Mouse (Mus musculus) liver, embryonic 15.5 days (tissue): ENCODE data around the gene Raver1. TPM values are rescaled to one million over a fixed set of nuclear protein-coding genes. Genes with fewer than 3 reads are reported as not detected.

ENCODE experiments used
- ATAC-seq: fragments of 200-750 bp; cut with Nextera tagmentation; 2 replicates; pipeline ENCODE4 v1.8.0; 2017; ENCODE audit warnings: moderate number of reproducible peaks, mild to moderate bottlenecking, moderate library complexity; ENCODE audit not compliant: insufficient read depth
- H3K27ac ChIP-seq: fragments of 300-500 bp; sonication (generic); replicated peaks from 2 replicates; pipeline ENCODE4 v1.5.1; 2015; ENCODE audit warnings: mild to moderate bottlenecking, inconsistent platforms
- H3K27me3 ChIP-seq: fragments of 300-500 bp; sonication (generic); 2 replicates; pipeline ENCODE4 v1.6.1; 2015; ENCODE audit warnings: mild to moderate bottlenecking, inconsistent platforms
- H3K36me3 ChIP-seq: fragments of 300-500 bp; sonication (generic); replicated peaks from 2 replicates; pipeline ENCODE4 v1.6.1; 2015; ENCODE audit warnings: moderate library complexity, mild to moderate bottlenecking, inconsistent platforms
- H3K4me1 ChIP-seq: fragments of 300-500 bp; sonication (generic); replicated peaks from 2 replicates; pipeline ENCODE4 v1.6.1; 2015; ENCODE audit warnings: inconsistent platforms
- H3K4me2 ChIP-seq: fragments of 300-500 bp; sonication (generic); 2 replicates; pipeline ENCODE4 v1.6.1; 2015; ENCODE audit warnings: moderate library complexity, mild to moderate bottlenecking, inconsistent platforms
- H3K4me3 ChIP-seq: fragments of 300-500 bp; sonication (generic); replicated peaks from 2 replicates; pipeline ENCODE4 v1.5.1; 2015; ENCODE audit warnings: mild to moderate bottlenecking, inconsistent platforms
- H3K9ac ChIP-seq: fragments of 300-500 bp; sonication (generic); 2 replicates; pipeline ENCODE4 v1.6.1; 2015; ENCODE audit warnings: moderate library complexity, mild to moderate bottlenecking, inconsistent platforms
- H3K9me3 ChIP-seq: fragments of 300-500 bp; sonication (generic); replicated peaks from 2 replicates; pipeline ENCODE4 v1.6.1; 2016; ENCODE audit warnings: inconsistent platforms
- WGBS: fragments of 180-500 bp; shearing (Covaris S2); methylation state at CpG from one replicate; pipeline ENCODE4 v1.1.7; 2015; ENCODE audit warnings: mixed read lengths; ENCODE audit not compliant: insufficient replicate concordance; 5-methylcytosine and 5-hydroxymethylcytosine counted together
- polyA plus RNA-seq: library from polyadenylated mRNA; unstranded; fragments of >200 nt; fragmentation: Nextera tagmentation; extraction: Ambion mirVana; gene quantifications from 2 replicates; pipeline ENCODE4 v1.2.1, GENCODE M21; 2015

The Raver1 gene
- polyA plus RNA-seq: 21.7 and 23.4 TPM in 2 replicates

DNA sequence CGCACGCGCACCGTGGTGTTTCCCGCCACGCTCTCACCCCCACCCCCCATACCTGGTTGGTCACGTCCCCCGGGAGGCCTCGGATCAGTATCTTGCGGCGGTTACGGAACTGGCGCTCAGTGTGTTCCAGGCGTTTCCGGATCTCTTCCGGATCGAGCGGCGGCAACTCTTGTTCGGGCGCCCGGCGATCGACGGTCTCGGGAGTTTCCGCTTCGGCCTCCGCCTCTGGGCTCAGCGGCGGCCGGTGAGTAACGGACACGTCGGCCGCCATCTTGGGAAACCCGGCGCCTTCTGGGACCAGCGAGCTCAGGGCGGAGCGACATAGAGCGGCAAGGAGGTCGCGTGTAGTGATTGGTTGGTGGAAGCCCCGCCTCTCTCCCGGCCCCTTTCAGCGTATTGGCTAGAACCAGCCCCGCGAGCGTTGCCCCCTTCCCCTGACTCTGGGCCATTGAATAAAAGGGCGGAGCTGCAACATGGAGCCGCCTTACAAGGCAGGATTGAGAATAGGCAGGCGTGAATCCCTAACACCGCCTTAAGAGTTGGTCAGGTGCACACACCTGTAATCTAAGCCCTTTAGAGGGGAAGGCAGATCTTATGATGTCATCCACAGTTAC, at the start of gene Raver1, which contains the start of gene Gm38431:
Raver1 (minus strand) TSS at position 302 of the 614 bp plus-strand sequence.
Gm38431 (minus strand) TSS at position 291 of the 614 bp plus-strand sequence.
- peaks cover 39% of the 10 kb centered on the region for H3K36me3 ChIP-seq
- H3K9ac ChIP-seq: peak within 1 kb of the TSS; percentile 66
- H3K4me1 ChIP-seq: peaks cover 48% of the 10 kb centered on the region
- peak within 1 kb of the TSS; percentile 84 for H3K27ac ChIP-seq
- H3K4me2 ChIP-seq: peak within 1 kb of the TSS; percentile 82
- peak within 1 kb of the TSS; percentile 76 for H3K4me3 ChIP-seq
- under 1% methylated on average over 54 of the region's 54 CpGs for WGBS
- no peaks in the 10 kb centered on the region for H3K9me3 ChIP-seq
- no peaks in the 10 kb centered on the region for H3K27me3 ChIP-seq
- peak; percentile 98 for ATAC-seq

DNA sequence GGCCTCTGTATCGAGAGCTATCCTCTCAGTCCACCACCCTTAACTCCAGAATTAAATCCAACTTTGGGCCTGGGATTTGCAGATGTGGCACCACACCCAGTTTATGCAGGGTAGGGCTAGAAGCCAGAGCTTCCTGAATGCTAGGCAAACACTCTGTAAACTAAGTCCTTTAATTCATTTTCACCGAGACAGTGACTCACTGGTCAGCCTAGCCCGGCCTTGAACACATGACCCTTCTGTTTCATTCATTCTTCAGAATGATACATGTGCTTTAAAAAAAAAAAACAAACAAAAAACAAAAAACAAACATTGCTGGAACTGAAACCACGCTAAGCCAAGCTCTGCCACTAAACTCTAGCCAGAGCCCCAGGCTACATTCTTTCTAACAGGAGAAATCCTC, 46.6 kb upstream of the Raver1 start:
- 57% methylated on average over 4 of the region's 4 CpGs for WGBS
- no peaks in the 10 kb centered on the region for H3K9me3 ChIP-seq
- H3K36me3 ChIP-seq: peaks cover 61% of the 10 kb centered on the region
- no peak overlapping the region for H3K27ac ChIP-seq
- no peak overlapping the region for H3K9ac ChIP-seq
- no peaks in the 10 kb centered on the region for H3K27me3 ChIP-seq
- H3K4me2 ChIP-seq: no peak overlapping the region
- peaks cover 34% of the 10 kb centered on the region for H3K4me1 ChIP-seq
- no peak for ATAC-seq
- no peak overlapping the region for H3K4me3 ChIP-seq

DNA sequence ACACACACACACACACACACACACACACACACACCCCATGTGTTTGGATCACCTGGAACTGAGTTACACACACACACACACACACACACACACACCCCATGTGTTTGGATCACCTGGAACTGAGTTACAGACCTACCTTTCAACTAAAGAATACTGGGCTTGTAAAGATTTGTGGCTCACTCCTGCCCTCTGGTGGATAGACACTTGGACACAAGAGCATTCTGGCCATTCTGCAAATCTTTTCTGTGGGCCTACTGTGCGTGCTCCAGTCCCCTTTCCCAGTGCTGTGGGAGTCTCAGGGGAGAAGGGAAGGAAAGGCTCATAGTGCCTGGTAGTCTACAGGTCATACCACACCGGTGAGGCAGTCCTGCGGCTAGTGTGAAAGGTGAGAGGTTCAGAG, 45.4 kb upstream of the Raver1 start:
- 37% methylated on average over 3 of the region's 3 CpGs for WGBS
- Histone ChIP-seq H3K4me2 (no peak overlapping the region), H3K27ac (no peak overlapping the region), H3K9ac (no peak overlapping the region), H3K4me1 (peaks cover 32% of the 10 kb centered on the region), H3K9me3 (no peaks in the 10 kb centered on the region), H3K4me3 (no peak overlapping the region), H3K36me3 (peaks cover 50% of the 10 kb centered on the region), H3K27me3 (no peaks in the 10 kb centered on the region)
- ATAC-seq: 0 out of 2 replicates have a peak, but pooled peaks have one; percentile 20

DNA sequence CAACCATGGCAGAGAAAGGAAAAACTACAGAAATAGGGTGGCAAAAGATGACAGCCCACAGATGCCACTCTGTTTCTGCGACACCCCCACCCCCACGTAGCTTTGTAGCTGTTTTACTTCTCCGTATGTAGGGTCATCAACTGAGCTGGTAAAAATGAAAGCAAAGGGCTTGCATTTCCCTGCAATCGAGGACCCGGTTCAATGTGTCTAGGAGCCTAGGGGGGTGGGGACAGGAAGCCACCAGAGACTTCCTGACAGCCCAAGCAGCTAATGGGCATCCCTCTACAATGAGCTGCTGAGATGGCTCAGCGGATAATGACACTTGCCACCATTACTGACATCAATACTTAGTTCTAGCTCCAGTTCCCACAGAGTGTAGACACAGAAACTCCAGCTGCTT, 44.6 kb upstream of the Raver1 start:
- H3K27ac ChIP-seq: peak overlapping the region; percentile 19; the same call in 1 of the 2 replicates
- 44% methylated on average over 6 of the region's 6 CpGs for WGBS

DNA sequence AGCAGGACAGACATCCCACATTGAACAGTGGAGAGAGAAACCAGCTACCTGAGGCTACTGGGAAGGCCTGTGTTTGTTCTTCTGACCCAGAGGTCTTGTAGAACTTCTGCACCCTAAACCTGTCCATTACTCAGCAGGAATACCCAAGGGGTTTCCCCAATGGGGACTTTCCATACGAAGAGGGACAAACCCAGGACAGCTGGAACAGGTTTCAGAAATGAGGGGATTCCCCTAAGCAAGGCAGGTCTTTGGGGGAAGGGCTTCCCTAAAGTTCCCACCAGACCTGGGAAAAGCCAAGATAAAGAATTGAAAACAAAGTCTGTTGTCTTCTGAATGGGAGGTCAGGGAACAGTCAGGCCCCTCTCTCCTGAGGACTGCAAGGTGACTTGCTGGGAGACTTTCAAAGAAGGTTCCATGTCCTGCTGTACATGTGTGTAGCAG, 44.2 kb upstream of the Raver1 start:
- no peak for ATAC-seq
- no peak overlapping the region for H3K4me2 ChIP-seq
- H3K36me3 ChIP-seq: peaks cover 37% of the 10 kb centered on the region
- H3K27me3 ChIP-seq: no peaks in the 10 kb centered on the region
- 43% methylated on average over 1 of the region's 1 CpGs for WGBS
- H3K4me1 ChIP-seq: peaks cover 43% of the 10 kb centered on the region
- no peaks in the 10 kb centered on the region for H3K9me3 ChIP-seq
- peak overlapping the region; percentile 19; the same call in 1 of the 2 replicates for H3K27ac ChIP-seq
- H3K9ac ChIP-seq: no peak overlapping the region
- no peak overlapping the region for H3K4me3 ChIP-seq

More for the DNA sequence above, 44.6 kb upstream of the Raver1 start:
- no peak overlapping the region for H3K9ac ChIP-seq
- H3K4me1 ChIP-seq: peaks cover 38% of the 10 kb centered on the region
- no peak overlapping the region for H3K4me3 ChIP-seq
- no peaks in the 10 kb centered on the region for H3K9me3 ChIP-seq
- H3K36me3 ChIP-seq: peaks cover 41% of the 10 kb centered on the region
- no peak for ATAC-seq
- H3K4me2 ChIP-seq: no peak overlapping the region
- H3K27me3 ChIP-seq: no peaks in the 10 kb centered on the region

DNA sequence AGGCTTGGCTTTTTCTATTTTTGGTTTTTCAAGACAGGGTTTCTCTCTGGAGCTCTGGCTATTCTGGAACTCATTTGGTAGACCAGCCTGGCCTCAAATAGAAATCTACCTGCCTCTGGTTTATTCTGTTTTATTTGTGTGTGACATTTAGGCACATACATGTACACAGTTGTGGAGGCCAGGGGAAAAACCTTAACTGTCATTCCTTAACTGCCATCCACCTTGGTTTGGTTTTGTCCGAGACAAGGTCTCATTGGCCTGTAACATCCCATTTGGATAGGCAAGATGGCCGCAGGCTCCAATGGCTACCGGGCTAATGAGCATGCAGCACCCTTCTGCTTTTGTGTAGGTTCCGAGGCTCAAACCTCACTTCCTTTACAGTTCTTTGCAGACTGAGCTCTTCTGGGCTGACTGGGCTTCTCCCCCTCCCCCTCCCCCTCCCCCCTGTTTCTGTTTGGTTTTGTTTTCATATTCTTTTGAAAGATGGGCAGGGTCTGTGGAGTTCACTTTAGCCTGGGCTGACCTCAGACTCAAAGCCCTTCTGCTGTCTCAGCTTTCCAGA, 43.6 kb upstream of the Raver1 start:
- Histone ChIP-seq H3K36me3 (peaks cover 31% of the 10 kb centered on the region), H3K4me2 (no peak overlapping the region), H3K27ac (no peak overlapping the region), H3K27me3 (no peaks in the 10 kb centered on the region), H3K4me1 (peaks cover 48% of the 10 kb centered on the region), H3K9me3 (no peaks in the 10 kb centered on the region), H3K9ac (no peak overlapping the region), H3K4me3 (no peak overlapping the region)
- no peak for ATAC-seq
- 54% methylated on average over 4 of the region's 4 CpGs for WGBS

DNA sequence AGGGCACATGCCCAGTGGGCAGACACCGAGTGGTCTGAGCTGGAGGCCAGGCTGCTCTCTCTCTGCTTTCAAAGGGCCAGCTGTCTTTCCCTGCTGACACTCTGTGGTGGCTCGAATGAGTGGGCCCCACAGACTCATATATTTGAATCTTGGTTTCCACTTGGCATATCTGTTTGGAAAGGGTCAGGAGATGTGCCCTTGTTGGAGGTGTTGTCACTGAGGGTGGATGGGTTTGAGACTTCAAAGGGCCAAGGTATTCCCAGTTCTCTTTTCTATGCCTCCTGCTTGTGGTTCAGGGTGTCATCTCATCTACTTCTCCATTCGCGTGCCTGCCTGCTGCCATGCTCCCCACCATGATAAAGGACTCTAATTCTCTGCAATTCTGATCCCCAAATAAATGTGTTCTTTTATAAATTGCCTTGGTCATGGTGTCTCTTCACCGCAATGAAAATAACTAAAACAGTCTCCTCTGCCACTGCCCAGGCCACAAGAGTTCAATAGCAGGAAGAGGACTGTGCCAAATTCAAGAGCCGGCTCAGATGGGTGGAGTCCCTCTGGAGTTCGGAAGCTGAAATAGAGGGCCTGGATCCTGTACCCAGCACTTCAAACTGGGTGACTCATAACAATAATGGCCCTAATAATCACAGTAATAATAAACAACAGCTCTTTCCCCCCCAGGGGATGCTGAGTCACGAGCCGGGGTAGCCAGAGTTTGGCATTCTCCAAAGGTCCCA, 43.0 kb upstream of the Raver1 start:
- whole genome bisulfite sequencing: 51% methylated on average over 9 of the region's 9 CpGs
- H3K27ac ChIP-seq: no peak overlapping the region
- peaks cover 55% of the 10 kb centered on the region for H3K4me1 ChIP-seq
- H3K9ac ChIP-seq: no peak overlapping the region
- no peak overlapping the region for H3K4me2 ChIP-seq
- no peak overlapping the region for H3K4me3 ChIP-seq
- no peak for ATAC-seq
- H3K27me3 ChIP-seq: no peaks in the 10 kb centered on the region
- H3K36me3 ChIP-seq: peaks cover 25% of the 10 kb centered on the region
- no peaks in the 10 kb centered on the region for H3K9me3 ChIP-seq

DNA sequence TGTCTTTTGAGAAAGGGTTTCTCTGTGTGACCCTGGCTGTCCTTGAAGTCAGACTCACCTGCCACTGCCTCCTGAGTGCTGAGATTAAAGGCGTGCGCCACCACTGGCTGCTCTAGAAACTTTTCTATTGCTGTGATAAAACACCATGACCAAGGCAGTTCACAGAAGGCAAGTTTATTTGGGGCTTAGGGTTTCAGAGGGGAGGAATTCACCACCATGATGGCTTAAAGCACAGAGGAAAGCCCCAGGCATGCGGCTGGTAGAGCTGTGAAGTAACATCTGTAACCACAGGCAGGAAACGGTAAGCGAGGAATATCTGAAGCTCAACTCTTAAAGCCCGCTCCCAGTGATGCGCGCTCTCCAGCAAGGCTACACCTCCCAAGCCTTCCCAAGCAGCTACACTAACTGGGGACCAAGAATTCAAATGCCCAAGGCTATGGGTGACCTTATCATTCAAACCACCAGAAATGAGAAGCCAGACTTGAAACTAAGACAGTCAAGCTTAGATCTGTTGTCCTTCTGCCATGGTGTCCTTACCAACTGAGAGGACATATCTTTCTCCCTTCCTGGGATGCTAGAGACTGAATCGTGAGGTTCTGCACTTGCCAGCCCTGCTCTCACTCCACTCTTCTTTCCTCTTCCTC, 41.4 kb upstream of the Raver1 start:
- H3K36me3 ChIP-seq: peaks cover 10% of the 10 kb centered on the region
- H3K9ac ChIP-seq: no peak overlapping the region
- H3K27ac ChIP-seq: no peak overlapping the region
- H3K27me3 ChIP-seq: no peaks in the 10 kb centered on the region
- H3K4me3 ChIP-seq: no peak overlapping the region
- H3K4me1 ChIP-seq: peaks cover 55% of the 10 kb centered on the region
- no peak for ATAC-seq
- no peak overlapping the region for H3K4me2 ChIP-seq
- WGBS: 31% methylated on average over 9 of the region's 9 CpGs
- no peaks in the 10 kb centered on the region for H3K9me3 ChIP-seq

DNA sequence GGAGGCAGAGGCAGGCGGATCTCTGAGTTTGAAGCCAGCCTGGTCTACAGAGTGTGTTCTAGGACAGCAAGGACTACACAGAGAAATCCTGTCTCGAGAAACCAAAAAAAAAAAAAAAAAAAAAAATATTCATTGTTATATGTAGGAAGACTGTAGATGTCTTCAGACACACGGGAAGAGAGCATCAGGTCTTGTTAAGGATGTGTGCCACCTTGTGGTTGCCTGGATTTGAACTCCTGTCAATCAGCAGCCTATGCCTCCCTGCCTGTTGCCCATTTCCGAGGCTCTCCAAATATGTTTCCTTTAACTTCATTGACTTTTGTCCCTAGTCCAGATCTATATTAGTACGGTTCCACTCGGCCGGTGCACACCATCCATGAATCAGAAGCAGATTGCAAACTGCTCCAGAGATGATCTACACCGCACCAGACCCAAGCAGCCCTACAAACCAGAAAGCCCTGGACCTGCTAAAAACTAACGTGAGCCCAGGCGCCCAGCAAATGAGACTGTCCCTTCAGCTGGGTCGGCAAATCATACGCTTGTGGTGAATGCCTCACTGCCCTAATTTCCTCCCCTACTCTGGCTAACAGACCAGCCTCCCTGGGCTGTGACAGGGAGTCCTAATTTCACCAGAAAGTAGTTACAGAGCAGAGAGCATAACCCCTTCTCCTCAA, 40.4 kb upstream of the Raver1 start:
- WGBS: 63% methylated on average over 12 of the region's 12 CpGs
- H3K4me2 ChIP-seq: 0 out of 2 replicates have a peak overlapping the region, but pooled peaks have one; percentile 84
- H3K4me3 ChIP-seq: no peak overlapping the region

DNA sequence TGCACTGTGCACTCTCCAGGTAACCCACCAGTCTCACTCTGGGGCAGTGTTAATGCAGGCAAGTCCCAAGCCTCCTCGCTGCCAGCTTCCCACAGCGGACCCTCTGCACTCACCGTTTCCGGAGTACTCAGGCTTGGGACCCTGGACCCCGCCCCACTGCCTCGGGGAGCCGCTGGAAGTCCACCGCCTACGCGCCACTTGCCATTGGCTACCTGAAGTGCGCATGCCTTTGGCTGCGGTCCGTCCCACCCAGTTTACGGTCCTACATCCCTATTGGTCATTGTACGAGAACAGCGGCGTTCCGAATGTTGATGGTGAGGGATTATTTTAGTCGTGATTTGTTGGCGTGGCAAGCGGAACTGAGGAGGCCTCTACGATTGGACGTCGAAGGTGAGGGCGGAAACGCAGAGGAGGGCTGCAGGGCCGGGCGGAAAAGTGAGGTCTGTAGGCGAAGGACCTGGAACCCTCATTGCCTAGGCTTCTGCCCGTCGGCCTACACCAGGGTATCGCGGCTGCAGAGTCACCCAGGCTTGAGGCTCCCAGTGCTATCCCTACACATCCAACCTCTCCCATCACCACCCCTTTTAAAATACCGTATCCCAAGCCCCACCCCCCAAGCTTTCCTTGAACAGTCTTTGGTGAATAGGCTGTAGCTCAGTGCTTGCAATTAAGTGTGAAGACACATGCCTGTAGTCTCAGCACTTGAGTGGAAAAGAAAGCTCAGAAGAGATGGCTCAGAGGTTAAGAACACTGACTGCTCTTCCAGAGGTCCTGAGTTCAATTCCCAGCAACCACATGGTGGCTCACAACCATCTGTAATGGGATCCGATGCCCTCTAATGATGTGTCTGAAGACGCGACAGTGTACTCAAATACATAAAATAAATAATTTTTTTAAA, 39.5 kb upstream of the Raver1 start, which contains the start of gene Tyk2:
Tyk2 (minus strand) TSS at position 185 of the 898 bp plus-strand sequence.
- peaks cover 17% of the 10 kb centered on the region for H3K36me3 ChIP-seq
- peaks cover 54% of the 10 kb centered on the region for H3K4me1 ChIP-seq
- peak within 1 kb of the TSS; percentile 59 for H3K9ac ChIP-seq
- no peaks in the 10 kb centered on the region for H3K27me3 ChIP-seq
- 6% methylated on average over 37 of the region's 37 CpGs for WGBS
- peak; percentile 91 for ATAC-seq
- H3K4me3 ChIP-seq: peak within 1 kb of the TSS; percentile 69
- peak within 1 kb of the TSS; percentile 84 for H3K4me2 ChIP-seq
- no peaks in the 10 kb centered on the region for H3K9me3 ChIP-seq
- H3K27ac ChIP-seq: peak within 1 kb of the TSS; percentile 48

More for the DNA sequence above, 40.4 kb upstream of the Raver1 start:
- Histone ChIP-seq H3K27me3 (no peaks in the 10 kb centered on the region), H3K9ac (no peak overlapping the region), H3K36me3 (peaks cover 8% of the 10 kb centered on the region; the same call in 1 of the 2 replicates), H3K4me1 (peaks cover 55% of the 10 kb centered on the region), H3K9me3 (no peaks in the 10 kb centered on the region), H3K27ac (no peak overlapping the region)
- no peak for ATAC-seq
